Mouse (Mus musculus) C2C12 (cell line): ENCODE results near the gene Map3k14.

Experiments
- CEBPB ChIP-seq: IDR thresholded peaks from one replicate; pipeline ENCODE4 v1.6.1; 2011; ENCODE audit warnings: low read depth, mild to moderate bottlenecking, control low read depth, moderate library complexity
- CTCF ChIP-seq: IDR thresholded peaks from one replicate; pipeline ENCODE4 v1.5.1; 2011; ENCODE audit not compliant: control insufficient read depth, insufficient read depth, insufficient read length
- MYOD1 ChIP-seq: IDR thresholded peaks from one replicate; pipeline ENCODE4 v1.6.1; 2011; ENCODE audit warnings: low read depth; ENCODE audit not compliant: control insufficient read depth, insufficient read length
- MYOG ChIP-seq: IDR thresholded peaks from one replicate; pipeline ENCODE4 v1.6.1; 2011; ENCODE audit not compliant: control insufficient read depth, insufficient read length; ENCODE audit errors: extremely low read depth

GRCm38 (mm10) chr11:103210291-103210690, 57.0 kb downstream of the Map3k14 start:
- TF ChIP-seq CTCF (no peak), CEBPB (no peak), MYOD1 (no peak), MYOG (no peak)
